Mouse (Mus musculus): ENCODE data around the gene Lypd4. TPM values are rescaled to one million over a fixed set of nuclear protein-coding genes. Genes with fewer than 3 reads are reported as not detected.

Gene Lypd4
- not detected in 2 replicates for polyA plus RNA-seq (2015; fragmentation: Nextera tagmentation; extraction: Ambion mirVana)

DNA sequence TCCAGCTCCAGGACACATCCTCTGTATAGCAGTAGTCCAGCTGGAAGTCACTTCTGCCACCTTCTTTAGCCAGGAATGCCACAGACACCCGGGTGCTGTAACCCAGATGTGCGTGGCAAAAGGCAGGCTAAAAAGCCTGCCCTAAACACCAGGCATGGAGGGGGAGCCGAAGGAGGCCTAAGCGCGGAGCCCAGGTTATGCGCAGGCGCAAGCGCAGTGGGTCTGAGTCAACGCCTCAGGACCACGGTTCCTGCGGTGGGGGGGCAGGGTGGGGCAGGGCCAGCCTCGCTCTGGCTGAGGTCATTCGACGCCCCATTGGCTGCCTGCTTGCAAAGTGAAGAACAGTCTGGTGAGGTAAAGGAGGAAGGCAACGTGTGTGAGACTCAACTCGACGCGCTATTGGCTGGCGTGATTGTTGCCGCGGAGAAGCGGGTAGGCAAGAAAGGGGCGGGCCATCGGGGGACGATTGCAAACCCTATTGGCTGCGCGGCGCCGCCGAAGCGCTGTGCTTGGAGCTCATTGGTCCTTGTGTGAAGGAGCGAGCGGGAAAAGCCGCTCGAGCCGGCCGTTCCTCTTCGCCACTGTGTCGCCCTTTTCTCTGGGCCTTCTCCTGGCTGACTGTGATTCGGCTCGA, at the start of gene Lypd4, which contains the start of gene Dmrtc2:
Gene Lypd4, minus strand, starts transcription at position 410 of the 634 bp plus-strand sequence.
Gene Dmrtc2, plus strand, starts transcription at position 526 of the 634 bp plus-strand sequence.
- peaks cover 5% of the 10 kb centered on the region; the same call in 1 of the 2 replicates for H3K9me3 ChIP-seq
- peak within 1 kb of the TSS; percentile 9; the same call in 1 of the 2 replicates for H3K4me2 ChIP-seq
- H3K27ac ChIP-seq (replicated peaks), result no peak within 1 kb of the TSS
- 50% methylated on average over 39 of the region's 41 CpGs for WGBS
- H3K4me1 ChIP-seq (replicated peaks), result peaks cover 6% of the 10 kb centered on the region; the same call in 1 of the 2 replicates
- H3K27me3 ChIP-seq, result no peaks in the 10 kb centered on the region
- no peaks in the 10 kb centered on the region for H3K36me3 ChIP-seq
- no peak within 1 kb of the TSS for H3K9ac ChIP-seq
- H3K4me3 ChIP-seq, result no peak within 1 kb of the TSS
- peak; percentile 64; the same call in 1 of the 2 replicates for ATAC-seq (ENCODE audit: low read depth)

DNA sequence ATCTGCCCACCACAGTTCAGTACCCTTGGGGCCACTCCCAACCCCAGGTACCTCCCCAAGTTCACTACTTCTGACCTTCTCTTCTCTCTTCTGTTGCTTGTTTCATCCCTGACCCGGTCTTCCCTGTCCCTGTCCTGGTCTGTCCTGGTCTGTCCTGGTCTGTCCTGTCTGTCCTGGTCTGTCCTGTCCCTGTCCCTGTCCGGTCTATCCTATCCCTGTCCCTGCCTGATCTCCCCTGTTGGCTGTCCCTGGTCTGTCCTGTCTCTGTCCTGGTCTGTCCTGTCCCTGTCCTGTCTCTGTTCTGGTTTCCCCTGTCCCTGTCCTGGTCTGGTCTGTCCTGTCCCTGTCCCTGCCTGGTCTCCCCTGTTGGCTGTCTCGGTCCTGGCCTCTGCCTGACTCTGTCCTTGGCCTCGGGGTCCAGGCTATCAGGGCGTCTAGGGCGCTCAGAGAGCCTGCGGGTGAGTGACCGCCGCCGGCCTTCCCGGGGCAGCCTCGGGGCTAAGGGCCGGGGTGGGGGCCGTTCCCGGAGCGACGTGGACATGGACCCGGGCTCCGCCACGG, 49.1 kb upstream of the Lypd4 start:
- ATAC-seq (ENCODE audit: low read depth), result no peak
- H3K4me1 ChIP-seq (replicated peaks), result no peaks in the 10 kb centered on the region
- H3K9ac ChIP-seq, result no peak overlapping the region
- peaks cover 74% of the 10 kb centered on the region for H3K36me3 ChIP-seq
- H3K27ac ChIP-seq (replicated peaks), result no peak overlapping the region
- no peaks in the 10 kb centered on the region for H3K9me3 ChIP-seq
- no peak overlapping the region for H3K4me3 ChIP-seq
- WGBS, result 93% methylated on average over 20 of the region's 20 CpGs
- no peak overlapping the region for H3K4me2 ChIP-seq
- no peaks in the 10 kb centered on the region for H3K27me3 ChIP-seq

DNA sequence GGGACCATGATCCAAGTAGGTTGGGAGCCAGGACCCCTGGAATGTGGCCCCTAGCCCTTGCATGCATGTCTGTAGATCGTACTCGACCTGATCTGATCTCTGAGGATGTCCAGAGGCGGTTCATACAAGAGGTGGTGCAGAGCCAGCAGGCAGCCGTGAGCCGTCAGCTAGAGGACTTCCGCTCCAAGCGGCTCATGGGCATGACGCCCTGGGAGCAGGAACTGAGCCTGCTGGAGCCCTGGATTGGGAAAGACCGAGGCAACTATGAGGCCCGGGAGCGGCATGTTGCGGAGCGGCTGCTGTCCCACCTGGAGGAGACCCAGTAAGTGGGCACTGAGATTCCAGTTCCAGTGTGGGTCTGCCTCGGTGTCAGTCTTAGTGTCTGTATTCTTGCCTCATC, 42.7 kb upstream of the Lypd4 start:
- Histone ChIP-seq H3K36me3 (peaks cover 52% of the 10 kb centered on the region), H3K9me3 (no peaks in the 10 kb centered on the region), H3K4me2 (no peak overlapping the region), H3K4me3 (no peak overlapping the region), H3K9ac (no peak overlapping the region), H3K27ac (replicated peaks) (no peak overlapping the region), H3K4me1 (replicated peaks) (no peaks in the 10 kb centered on the region), H3K27me3 (no peaks in the 10 kb centered on the region)
- whole genome bisulfite sequencing, result 91% methylated on average over 14 of the region's 14 CpGs
- ATAC-seq (ENCODE audit: low read depth), result no peak

DNA sequence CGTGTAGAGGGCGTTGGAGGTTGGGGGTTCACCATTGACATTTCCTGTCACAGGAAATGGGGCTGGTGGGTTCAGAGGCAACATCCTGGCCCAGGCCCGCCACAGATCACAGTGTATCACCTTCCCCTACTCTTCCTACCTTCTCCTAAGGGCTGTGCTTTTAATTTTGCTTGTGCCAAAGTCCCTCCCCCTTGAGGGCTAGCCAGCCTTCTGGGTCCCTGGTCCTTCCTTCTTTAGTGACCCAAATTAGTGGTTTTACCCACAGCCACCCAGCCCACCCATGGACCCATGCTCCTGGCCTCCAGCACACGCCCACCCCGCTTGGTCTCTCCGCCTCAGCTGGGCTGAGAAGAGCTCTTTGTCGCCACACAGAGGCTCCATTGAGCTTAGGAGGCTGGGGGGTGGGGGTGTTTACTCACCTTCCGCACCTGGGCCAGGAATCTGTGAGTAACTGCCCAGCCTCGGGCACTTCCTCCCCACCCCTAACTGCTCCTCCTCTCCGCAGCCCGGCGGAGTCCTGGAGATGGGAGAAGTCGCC, 37.5 kb upstream of the Lypd4 start:
- no peak for ATAC-seq (ENCODE audit: low read depth)
- H3K4me1 ChIP-seq (replicated peaks), result peaks cover 44% of the 10 kb centered on the region
- H3K9me3 ChIP-seq, result no peaks in the 10 kb centered on the region
- 31% methylated on average over 13 of the region's 13 CpGs for WGBS
- no peak overlapping the region; the same call in 1 of the 2 replicates for H3K27ac ChIP-seq (replicated peaks)
- H3K4me2 ChIP-seq, result no peak overlapping the region
- peaks cover 29% of the 10 kb centered on the region for H3K36me3 ChIP-seq
- H3K9ac ChIP-seq, result peak overlapping the region; percentile 52; the same call in 1 of the 2 replicates
- H3K27me3 ChIP-seq, result no peaks in the 10 kb centered on the region
- H3K4me3 ChIP-seq, result no peak overlapping the region

DNA sequence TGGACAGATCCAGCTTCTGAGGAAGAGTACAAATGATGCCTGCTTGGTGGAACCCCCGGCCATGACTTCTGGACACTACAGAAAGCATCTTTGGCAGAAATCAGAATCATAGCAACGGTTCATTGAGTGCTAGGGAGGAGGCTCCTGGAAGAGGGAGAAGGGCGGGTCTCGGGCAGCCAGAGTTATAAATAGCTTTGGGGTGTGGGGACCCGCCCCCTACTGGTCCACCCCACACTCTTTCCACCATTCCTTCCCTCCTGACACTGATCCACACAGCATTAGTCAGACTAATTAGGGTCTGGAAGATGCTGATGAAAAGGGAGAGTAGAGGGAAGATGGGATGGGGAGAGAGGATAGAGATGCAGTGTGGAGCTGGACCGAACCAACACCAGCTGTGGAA, 36.8 kb upstream of the Lypd4 start:
- Histone ChIP-seq H3K27me3 (no peaks in the 10 kb centered on the region), H3K9ac (peak overlapping the region; percentile 52; the same call in 1 of the 2 replicates), H3K4me3 (no peak overlapping the region), H3K4me1 (replicated peaks) (peaks cover 49% of the 10 kb centered on the region), H3K4me2 (0 out of 2 replicates have a peak overlapping the region, but pooled peaks have one; percentile 4), H3K36me3 (peaks cover 23% of the 10 kb centered on the region), H3K27ac (replicated peaks) (no peak overlapping the region; the same call in 1 of the 2 replicates), H3K9me3 (no peaks in the 10 kb centered on the region)
- ATAC-seq (ENCODE audit: low read depth), result no peak
- 37% methylated on average over 6 of the region's 6 CpGs for WGBS

DNA sequence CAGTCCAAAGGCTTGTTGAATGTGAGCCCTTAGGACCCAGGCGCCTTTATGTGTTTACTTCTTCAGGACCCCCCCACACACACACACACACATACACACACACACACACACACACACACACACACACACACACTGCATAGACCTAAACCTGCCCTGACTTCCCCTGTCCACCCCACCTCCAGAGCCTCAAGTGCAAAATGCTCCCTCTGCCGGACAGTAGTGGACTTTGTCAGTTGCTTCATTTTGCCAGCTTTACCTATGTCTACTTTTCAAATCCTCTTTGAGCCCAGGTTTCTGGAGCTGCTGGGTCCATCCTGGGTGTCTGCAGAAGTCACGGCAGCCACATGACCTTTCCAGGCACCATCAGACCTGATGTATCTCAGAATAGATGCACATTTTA, 35.2 kb upstream of the Lypd4 start:
- Histone ChIP-seq H3K36me3 (peaks cover 15% of the 10 kb centered on the region), H3K4me1 (replicated peaks) (peaks cover 49% of the 10 kb centered on the region), H3K4me3 (peak overlapping the region; percentile 66), H3K9me3 (no peaks in the 10 kb centered on the region), H3K27me3 (no peaks in the 10 kb centered on the region), H3K27ac (replicated peaks) (peak overlapping the region; percentile 81; the same call in 1 of the 2 replicates), H3K4me2 (peak overlapping the region; percentile 75), H3K9ac (peak overlapping the region; percentile 86)
- ATAC-seq (ENCODE audit: low read depth), result peak; percentile 34
- WGBS, result 14% methylated on average over 3 of the region's 3 CpGs

DNA sequence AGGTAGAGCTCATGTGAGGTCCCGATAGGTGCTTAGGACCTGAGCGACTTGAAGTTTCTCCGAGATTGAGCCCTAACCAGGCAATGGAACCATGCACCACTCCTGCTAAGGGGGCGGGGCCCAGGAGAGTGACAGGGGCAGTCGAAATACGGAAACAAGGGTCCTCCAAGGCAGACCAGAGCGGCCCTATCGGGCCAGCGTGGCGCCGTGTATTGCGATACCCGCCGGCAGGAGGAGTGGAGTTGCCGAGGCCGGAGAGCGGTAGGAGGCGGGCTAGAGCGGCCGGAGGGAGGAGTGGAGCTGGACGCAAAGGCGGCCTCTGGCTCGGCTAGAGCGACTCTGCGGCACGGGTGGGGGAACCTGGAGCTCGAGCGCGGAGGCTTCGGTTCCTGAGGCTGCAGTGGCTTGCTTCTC, 34.3 kb upstream of the Lypd4 start:
- Histone ChIP-seq H3K9me3 (no peaks in the 10 kb centered on the region), H3K27ac (replicated peaks) (peak overlapping the region; percentile 81), H3K4me1 (replicated peaks) (peaks cover 49% of the 10 kb centered on the region), H3K27me3 (no peaks in the 10 kb centered on the region), H3K36me3 (peaks cover 9% of the 10 kb centered on the region), H3K4me2 (peak overlapping the region; percentile 75), H3K9ac (peak overlapping the region; percentile 86), H3K4me3 (peak overlapping the region; percentile 66)
- WGBS, result under 1% methylated on average over 30 of the region's 30 CpGs
- ATAC-seq (ENCODE audit: low read depth), result peak; percentile 98

DNA sequence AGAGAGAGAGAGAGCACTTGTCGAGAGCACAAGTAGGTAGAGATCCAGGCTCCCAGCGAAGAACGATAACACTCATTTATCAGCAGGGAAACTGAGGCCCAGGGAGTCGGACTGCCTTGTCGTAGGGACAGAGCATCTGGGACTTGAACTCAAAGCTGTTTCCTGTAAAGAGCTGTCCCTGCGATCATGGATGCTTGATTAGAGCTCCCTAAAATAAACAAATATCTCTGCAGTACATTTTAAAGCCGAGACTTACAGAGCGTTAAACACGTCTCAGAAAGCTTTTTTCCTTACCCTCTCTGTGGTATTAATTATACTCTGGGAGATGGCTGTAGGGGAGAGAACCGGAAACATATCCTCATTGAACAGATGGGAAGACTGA, 33.7 kb upstream of the Lypd4 start:
- Histone ChIP-seq H3K4me1 (replicated peaks) (peaks cover 49% of the 10 kb centered on the region), H3K9me3 (no peaks in the 10 kb centered on the region), H3K4me2 (peak overlapping the region; percentile 75), H3K36me3 (peaks cover 3% of the 10 kb centered on the region), H3K27ac (replicated peaks) (0 out of 2 replicates have a peak overlapping the region, but pooled peaks have one; percentile 74), H3K4me3 (peak overlapping the region; percentile 66), H3K27me3 (no peaks in the 10 kb centered on the region), H3K9ac (peak overlapping the region; percentile 78)
- ATAC-seq (ENCODE audit: low read depth), result no peak
- 44% methylated on average over 10 of the region's 10 CpGs for WGBS

DNA sequence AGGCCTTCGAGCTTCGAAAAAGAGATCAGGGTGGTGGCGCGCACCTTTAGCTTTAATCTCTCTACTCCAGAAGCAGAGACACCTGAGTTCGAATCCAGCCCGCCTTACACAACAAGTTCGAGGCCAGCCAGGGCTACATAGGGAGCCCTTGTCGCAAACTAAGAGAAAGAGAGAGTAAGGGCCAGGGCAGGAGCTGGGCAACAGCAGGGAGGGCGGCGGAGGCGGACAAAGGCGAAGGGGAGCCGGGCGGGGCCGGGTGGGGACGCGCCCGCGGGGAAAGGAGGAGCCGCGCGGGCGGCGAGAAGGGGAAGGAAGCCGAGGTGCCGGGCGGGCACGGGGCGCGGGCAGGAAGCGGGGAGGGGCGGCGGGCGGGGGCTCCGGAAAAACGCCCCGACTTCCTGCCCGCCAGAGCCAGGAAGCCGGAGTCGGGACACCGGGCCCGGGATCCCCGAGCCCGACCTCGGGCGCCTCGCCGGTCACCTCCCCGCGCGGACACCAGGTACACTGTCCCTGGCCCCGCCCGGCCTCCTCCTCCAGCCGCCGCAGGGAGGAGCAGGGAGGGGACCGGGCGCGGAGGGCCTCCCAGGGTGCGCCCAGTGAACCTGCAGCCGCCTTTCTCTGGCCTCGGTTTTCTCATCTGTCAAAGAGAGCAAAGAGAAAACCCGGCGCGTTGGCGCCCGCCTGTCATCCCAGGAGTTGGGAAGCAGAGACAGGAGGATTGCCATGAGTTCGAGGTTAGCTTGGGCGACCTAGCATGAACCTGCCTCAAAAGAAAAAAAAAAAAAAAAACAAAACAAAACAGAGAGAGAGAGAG, 33.1 kb upstream of the Lypd4 start, which contains the start of gene Arhgef1:
Gene Arhgef1, plus strand, starts transcription at position 283 of the 814 bp plus-strand sequence.
- no peak for ATAC-seq (ENCODE audit: low read depth)
- Histone ChIP-seq H3K9ac (peak within 1 kb of the TSS; percentile 78), H3K4me1 (replicated peaks) (peaks cover 49% of the 10 kb centered on the region), H3K36me3 (no peaks in the 10 kb centered on the region), H3K4me3 (peak within 1 kb of the TSS; percentile 66), H3K27me3 (no peaks in the 10 kb centered on the region), H3K4me2 (peak within 1 kb of the TSS; percentile 75), H3K27ac (replicated peaks) (peak within 1 kb of the TSS; percentile 81), H3K9me3 (no peaks in the 10 kb centered on the region)
- 9% methylated on average over 37 of the region's 68 CpGs for WGBS

DNA sequence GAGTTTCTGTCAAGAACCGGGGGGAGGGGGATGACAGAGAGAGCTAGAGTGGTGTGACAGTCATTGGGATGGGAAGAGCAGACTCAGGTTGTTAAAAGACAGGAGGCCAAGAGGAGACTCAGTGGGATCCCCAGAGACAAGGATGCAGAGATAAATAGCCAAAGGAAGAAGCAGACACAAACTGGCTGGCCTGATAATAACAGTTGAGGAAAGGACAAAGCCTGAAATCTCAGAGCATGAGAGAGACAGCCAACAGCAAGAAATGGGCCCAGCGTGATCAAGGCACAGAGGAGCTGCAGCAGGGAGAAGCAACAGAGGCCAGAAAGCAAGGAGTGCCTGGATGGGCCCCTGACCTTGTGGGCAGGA, 32.5 kb upstream of the Lypd4 start:
- Histone ChIP-seq H3K27me3 (no peaks in the 10 kb centered on the region), H3K27ac (replicated peaks) (peak overlapping the region; percentile 74), H3K4me1 (replicated peaks) (peaks cover 47% of the 10 kb centered on the region), H3K4me2 (peak overlapping the region; percentile 75), H3K9me3 (no peaks in the 10 kb centered on the region), H3K36me3 (no peaks in the 10 kb centered on the region), H3K4me3 (peak overlapping the region; percentile 66), H3K9ac (peak overlapping the region; percentile 78)
- WGBS, result 45% methylated on average over 2 of the region's 2 CpGs
- ATAC-seq (ENCODE audit: low read depth), result no peak

DNA sequence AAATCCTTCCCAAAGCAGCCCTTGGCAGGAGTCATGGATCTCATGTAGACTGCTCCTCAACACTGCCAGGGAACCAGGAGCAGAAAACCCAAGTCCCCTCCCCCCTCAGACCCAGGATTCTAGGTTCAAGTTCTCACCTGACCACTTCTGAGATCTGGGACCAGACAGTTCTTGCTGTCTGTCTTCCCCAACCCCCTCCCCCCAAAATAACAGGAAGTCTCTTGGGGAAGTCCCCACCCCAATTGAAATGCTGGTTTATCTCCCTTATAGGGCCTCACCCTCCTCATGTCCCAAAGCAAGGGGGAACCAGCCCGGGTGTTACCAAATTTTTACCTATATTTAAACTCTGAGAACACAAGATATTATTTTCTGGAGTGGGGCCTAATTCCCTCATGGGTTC, 32.1 kb upstream of the Lypd4 start:
- Histone ChIP-seq H3K9me3 (no peaks in the 10 kb centered on the region), H3K4me1 (replicated peaks) (peaks cover 43% of the 10 kb centered on the region), H3K4me2 (peak overlapping the region; percentile 75), H3K9ac (no peak overlapping the region), H3K27me3 (no peaks in the 10 kb centered on the region), H3K27ac (replicated peaks) (peak overlapping the region; percentile 74; the same call in 1 of the 2 replicates), H3K36me3 (no peaks in the 10 kb centered on the region), H3K4me3 (0 out of 2 replicates have a peak overlapping the region, but pooled peaks have one; percentile 66)
- WGBS, result 80% methylated on average over 1 of the region's 1 CpGs
- ATAC-seq (ENCODE audit: low read depth), result no peak

Data from neural tube, embryonic 13.5 days (tissue).